Mouse (Mus musculus): ENCODE results near the gene Tsc22d3.

DNA sequence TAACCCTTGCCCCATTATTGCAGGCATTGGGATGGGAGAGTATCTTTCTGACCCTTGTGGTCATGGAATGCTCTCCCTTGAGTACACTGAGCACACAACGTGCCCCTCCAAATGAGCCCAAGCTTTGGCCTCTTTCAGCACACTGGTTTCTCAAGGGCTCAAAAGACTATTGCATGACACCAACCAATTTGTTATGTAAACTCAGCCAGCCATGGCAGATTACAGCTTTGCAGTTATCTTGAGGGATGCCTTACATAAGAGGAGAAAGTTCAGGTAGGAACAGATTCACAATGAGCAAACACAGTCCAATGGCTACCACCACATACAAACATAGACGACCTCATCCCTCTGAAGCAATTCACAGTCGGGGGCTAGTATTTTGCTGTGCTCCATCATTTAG, 9.3 kb downstream of the Tsc22d3 start:
- TF ChIP-seq MYOD1 (IDR thresholded peaks at IDR 0.05; ENCODE audit: control insufficient read depth, insufficient read length, low read depth): no peak
- TF ChIP-seq CEBPB (IDR thresholded peaks at IDR 0.05; ENCODE audit: low read depth): no peak
- no peak for TF ChIP-seq CTCF (IDR thresholded peaks at IDR 0.05; ENCODE audit: control insufficient read depth, insufficient read depth, insufficient read length)
- TF ChIP-seq USF1 (IDR thresholded peaks at IDR 0.05; ENCODE audit: low read depth): no peak
